Mouse (Mus musculus) frontal cortex, adult (tissue): ENCODE results near the gene Cd52.

Source experiments
- ATAC-seq: cut with Nextera tagmentation; 2 replicates; pipeline ENCODE4 v1.9.2; 2017; ENCODE audit warnings: mild to moderate bottlenecking, moderate library complexity, mixed read lengths; ENCODE audit not compliant: low TSS enrichment

Cd52 gene

DNA sequence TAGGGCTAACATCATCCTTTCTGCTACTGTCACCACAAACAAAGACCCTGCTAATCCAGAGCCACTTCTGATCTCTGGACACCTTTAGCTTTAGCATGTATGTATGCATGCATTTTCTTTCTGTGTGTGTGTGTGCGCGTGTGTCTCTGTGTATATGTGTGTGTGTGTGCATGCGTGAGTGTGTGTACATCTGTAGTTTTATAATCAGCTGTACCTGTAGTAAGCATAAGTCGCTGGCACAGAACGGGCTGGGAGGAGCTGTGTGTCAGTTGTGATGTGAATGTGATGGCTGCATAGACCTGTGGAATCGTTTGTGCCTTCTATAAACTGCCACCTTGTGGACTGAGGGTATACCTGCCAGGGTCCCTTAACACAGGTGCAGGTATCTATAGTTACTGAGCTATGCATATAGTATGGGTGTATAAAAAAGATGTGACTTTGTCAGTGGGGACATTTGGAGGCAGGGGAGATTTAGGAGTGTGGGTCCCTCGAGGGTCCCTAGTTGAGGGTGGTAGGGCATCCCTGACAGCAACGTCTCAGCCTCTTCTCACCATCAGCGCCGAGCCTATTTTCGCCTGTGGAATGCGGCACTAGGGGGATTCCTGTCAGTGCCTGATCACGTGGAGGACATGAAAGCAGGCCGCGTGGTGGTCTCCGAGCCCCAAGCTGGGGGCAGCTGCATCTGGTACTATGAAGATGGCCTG, 4.2 kb downstream of the Cd52 start:
- no peak for ATAC-seq

DNA sequence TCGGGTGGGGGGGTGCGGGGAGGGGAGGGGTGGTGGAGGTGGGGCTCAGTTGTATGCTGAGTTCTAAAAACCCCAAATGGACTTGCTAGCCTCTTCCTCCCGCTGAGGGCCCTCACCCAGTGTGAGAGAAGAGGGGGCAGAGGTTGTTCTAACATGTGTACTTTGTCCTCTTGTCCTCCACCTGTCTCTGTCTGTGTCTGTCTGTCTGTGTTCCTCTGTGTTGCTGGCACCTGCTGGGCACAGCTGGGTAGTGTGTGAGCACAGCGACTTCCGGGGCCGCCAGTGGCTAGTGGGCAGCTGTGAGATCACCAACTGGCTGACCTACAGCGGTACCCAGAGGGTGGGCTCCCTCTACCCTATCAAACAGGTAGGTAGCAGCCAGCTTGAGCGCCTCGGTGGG, 5.9 kb downstream of the Cd52 start:
- ATAC-seq = no peak

DNA sequence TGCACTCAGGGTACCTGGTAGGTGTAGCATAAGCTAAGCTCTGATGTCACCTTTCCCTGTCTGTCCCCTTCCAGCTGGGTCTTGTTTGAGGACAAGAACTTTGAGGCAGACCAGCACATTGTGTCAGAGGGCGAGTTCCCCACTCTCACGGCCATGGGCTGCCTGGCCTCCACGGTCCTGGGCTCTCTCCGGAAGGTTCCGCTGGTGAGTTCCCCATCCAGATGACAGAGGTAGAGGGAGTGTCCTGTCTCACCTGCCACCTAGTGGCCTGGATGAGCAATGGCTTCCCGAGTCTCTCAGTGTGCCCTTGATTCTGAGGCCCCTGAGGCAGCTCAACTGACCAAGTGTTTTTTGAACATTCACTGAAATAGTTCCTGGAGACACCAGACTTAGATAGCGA, 7.5 kb downstream of the Cd52 start:
- peak; percentile 82; the same call in 1 of the 2 replicates for ATAC-seq

DNA sequence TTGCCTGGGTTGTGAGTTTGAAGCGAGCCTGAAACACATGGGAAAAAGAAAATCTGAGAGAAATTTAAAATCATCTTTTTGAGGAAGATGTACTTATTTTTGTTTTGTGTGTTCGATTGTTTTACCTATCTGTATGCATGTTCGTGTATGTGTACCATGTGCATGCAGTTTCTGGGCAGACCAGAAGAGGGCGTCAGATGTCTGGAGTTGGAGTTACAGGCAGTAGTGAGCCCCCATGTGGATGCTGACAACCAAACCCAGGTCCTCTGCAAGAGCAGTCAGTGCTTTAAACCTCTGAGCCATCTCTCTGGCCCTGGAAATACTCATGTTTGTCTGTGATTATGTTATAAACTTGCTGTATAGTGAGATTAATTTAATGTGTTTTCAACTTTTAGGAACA, 9.9 kb downstream of the Cd52 start:
- ATAC-seq = no peak

DNA sequence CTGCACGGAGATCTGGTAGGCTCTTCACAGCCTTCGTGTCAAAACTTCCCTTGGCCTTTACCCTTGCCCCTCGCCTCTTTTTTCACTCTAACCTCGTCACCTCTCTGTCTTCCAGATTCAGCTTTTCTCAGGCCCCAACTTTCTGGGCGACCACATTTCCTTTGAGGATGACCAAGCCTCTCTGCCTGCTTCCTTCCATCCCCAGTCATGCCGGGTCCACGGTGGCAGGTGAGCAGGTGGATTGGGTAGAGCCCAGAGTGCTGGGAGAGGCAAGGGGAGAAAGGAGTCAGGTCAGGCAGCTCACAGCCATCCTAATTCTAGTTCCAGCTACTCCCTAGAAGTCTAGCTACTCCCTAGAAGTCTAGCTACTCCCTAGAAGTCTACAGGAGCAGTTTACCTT, 12.4 kb downstream of the Cd52 start:
- ATAC-seq = no peak

DNA sequence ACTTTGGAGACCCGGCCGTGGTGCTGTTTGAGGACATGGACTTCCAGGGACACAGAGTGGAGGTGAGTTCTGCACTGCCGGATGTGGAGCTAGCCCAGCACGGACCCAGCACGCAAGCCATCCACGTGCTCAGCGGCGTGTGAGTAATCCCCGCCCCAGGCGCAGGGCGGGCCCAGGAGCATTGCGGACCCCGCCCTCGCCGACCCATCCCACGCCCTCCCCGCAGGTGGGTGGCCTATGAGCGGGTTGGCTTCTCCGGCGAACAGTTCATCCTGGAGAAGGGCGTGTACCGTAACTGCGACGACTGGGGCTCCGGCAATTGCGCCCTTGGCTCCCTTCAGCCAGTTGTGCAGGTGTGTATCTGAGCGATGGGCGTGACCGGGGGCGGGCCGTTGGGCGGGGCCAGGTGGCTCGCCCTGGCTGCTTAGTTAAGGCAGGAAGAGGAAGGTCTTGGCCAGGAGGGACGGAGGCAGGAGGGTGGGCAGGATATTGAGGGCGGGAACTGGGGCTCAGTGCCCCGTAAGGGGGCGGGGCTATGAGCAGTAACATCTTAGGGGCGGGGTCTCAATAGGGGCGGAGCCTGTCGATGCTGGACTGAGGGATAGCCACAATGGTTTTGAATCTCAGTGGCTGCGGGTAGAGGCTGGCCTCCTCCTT, 13.0 kb downstream of the Cd52 start:
- peak; percentile 87 for ATAC-seq

DNA sequence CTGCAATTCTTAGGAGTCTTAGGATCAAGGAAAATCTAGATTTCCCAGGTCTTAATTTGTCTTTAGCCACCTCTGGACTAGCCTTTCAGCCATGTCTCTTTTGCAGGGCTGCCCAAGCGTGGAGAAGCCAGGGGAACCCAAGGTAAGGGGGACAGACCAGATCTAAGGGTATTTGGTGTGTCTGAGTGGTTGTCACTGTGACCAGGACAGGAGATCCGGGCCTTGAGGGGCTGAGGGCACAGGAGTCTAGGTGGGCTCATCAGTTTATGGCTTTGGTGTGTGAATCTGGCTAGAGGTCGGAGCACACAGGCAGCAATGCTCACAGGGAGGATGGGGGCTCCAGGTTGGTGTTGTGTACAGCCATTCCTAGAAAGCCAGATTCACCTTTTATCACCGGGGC, 14.2 kb downstream of the Cd52 start:
- ATAC-seq = no peak

DNA sequence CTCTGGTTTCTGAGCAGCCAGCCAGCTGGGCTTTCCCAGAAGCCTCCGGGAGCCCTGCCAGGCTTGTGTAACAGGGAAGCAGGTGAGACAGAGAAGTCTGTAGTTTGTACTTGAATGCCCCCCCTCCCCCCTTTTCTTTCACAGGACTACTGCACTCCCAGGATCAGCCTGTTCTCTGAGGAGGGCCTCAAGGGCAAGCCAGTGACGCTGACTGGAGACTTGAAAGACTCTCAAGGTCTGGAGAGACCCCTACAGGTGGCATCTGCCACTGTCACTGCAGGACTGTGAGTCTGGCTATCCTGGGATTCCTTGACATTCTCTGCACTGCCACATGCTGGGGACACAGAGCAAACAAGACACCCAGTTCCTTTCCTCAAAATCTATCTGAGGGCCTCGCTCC, 16.2 kb downstream of the Cd52 start:
- peak; percentile 58 for ATAC-seq

DNA sequence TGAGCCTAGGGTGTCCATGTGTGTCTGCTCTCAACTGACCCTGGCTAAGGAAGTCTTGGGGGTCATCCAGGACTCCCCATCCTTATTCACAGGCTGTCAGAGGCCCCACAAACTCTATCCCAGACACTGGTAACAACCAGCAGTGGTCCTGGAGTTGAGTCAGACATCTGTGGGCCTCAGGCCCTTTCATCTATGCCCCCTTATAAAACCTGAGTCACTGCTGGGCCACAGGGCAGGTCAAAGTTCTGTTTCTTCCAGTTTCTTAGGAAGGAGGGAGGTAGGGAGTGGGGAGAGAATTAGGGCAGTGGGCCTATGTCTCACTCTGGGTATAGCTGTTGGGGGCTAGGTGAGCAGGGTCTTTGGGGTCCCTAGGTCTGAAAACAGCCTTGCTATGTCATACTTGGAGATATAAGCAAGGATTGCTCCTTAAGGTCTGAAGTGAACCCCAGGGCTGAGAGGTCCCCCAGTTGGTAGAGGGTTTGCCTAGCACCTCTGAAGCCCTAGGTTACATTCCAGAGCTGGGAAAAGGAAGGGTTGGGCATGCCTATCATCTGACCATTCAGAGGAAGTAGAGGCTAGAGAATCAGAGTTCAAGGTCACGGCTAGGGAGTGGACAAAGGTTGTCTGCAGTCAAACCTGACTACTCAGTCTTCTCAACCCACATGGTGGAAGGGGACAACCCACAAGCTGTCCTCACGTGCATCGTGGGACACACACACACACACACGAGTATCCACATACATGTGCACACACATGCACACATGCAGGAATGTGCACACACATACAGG, 25.9 kb downstream of the Cd52 start:
- no peak for ATAC-seq

DNA sequence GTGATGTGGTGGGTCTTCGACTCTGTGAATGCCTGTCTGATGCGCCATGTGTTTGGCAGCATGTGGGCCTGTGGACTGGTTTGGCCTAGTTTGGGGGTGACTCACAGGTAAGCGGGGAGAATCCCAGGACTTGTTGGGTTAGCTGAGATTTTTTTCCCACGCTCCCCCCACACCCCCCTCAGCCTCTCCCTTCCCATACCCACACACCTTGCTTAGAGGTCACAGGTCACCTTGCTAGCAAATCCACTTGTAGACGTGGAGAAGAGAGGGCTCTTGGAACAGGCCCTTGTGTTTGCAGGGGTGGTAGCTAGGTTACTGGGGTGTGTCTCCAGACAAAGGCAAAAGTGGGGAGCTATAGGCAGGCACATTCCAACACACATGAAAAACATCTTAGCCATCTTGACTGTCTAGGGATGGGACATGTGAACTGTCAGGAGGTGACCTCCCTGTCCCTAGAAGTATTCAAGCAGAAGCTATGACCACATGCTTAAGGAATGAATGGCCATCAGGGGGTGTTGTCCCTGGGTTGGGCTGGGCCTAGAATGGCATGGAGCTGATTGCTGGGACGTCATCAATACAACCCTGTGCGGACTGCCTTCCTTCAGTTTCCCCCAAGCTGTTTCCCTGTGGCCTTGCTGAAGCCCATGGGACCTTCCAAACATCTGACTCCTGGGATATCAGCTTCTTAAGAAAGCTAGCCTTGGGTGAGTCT, 26.9 kb downstream of the Cd52 start:
- no peak for ATAC-seq

DNA sequence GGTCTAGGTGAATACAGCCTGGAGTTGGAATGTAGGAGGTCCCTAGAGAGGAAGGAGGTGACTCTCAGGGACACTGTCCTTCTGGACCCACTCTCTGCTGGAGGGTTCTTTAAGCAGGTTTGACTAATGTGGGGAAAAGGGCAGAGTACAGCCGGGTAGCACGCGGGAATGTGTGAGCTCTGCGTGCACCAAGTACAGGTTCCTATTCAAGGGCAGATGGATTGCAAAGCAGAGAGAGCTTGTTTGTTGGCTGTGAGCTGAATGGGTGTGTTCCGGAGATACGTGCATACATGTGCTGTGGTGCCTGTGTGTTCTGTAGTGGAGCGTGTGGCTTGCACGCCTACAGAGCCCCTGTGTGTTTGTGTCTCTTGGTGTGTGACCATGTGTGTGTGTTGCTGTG, 27.5 kb downstream of the Cd52 start:
- no peak for ATAC-seq

DNA sequence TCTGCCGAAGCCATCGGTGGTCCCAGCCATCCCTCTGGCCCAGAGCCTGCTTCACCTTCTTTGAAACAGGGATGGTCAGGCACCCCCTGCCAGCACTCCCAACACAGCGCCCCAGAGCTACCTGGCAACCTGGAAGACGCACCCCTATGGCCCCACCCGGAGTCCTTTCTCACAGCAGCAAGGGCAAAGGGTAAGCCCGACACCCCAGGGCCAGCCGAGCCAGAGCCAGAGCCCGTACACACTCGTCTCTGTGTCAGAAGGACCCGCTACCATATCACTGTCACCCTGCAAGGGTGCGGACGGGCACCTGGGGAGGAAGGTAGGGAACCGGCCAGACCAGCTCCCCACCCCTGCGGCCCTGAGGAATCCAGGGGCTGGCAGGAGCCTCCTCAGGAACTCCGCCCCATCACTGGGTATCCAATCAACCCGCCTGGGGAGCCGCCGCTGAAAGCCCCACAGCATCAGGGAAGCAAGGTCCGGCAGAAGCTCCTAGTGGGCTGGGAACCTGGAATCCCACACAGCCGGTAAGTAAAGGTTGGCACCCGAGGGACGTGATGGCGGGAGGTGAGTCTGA, 29.4 kb downstream of the Cd52 start:
- no peak for ATAC-seq

DNA sequence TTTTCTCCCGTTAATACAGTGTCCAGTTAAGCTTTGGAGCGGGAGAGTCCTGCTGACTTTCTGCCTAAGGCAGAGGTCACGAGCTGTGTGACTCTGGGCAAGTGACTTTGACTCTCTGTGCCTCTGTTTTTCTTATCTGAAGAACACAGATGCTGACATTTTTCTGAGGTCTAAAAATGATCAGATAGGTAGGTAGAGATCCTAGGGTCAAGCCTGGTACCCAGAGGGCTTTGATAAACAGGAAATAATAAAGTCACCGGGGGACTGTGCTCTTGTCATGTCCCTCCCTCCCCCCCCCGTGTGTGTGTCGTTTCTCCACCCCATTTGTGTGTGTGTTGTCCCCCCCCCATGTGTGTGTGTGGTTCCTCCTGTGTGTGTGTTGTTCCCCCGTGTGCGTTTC, 32.3 kb downstream of the Cd52 start:
- no peak for ATAC-seq

DNA sequence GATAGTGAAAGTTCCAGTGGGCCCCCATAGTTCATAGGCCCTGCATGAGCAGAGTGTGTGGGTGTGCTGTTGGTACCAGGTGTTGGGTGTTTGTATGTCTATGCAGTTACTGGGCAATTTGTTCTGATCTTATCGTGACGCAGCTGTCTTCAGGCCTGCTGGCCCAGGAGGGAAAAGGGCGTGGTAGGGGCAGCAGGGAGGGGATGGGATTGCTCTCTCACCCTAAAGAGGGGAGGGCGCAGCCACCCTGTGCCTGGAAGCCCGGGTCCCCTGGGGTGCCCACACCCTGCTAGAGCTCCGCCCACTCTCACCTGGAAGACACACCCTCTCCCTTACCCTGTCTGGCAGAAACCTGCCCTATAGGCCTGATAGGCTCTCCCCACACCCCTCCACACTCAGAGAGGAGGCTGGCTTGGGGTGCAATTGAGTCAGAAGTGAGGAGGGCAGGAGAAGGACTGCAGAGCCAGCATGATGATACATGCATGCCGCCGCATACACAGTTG, 32.9 kb downstream of the Cd52 start:
- no peak for ATAC-seq

DNA sequence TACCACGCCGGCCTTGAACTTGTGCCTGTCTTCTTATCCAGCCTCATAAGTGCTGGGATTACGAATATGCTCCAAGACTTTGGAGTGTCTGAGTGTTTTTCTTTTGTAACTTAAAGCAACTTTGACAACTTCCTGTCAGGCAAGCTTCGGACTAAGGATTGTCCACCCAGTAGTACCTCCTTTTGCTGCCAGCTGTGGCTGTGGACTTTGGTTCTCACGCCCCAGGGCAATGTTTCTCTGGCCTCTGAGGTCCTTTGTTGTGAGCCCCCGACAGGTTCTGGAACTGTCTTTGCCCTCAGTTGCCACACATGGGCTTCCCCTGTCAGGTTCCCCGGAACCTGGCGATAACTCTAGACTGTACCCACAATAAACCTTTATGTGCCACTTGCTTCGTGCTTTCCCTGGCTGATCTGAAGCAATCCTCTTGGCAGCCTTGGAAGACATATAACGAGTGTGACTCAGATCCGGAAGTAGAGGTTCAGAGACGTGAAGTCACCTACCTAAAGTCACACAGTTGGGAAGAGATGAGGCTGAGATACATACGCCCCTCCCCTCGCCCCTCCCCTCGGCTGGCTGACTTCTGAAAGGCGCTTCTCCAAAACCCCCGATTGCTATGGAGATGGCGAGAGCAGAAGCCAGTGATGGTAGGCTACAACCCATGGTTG, 33.6 kb downstream of the Cd52 start:
- ATAC-seq = peak; percentile 50; the same call in 1 of the 2 replicates

DNA sequence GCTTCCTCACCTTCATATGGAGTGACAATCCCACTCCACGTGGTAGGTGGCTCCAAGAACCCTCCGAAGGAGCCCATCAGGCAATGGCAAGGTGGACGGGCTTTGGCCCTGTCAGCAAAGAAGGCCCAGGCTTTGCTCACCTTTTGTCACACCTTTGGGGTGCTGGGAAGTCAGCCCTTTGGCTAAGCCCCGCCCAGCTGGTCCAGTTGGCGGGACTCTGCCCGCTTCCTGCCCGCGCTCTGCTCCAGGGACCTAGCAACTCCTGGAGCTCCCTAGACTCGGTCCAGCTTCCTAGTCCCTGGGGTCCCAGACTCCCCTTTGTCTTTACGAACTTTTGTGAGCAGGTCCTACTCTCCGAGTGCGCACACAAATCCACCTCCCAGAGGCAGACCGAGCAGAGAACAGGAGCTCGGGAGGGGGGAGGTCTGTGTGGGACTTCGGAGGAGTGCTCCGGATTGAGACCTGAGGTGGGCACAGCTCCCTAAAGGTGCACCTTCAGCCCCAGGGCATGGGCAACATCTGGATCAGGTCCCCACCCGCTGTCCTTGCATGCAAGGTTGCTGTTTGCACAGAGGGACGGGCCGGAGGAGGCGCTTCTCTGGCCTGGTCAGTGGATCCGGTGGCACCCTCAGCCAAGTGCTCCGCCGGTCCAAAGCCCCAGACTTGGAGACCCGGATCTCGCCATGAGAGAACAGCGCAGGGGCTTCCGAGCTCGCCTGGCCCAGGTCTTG, 34.6 kb downstream of the Cd52 start, which contains the start of gene Crybg2:
Crybg2 (plus strand) TSS at position 681 of the 731 bp plus-strand sequence.
- no peak for ATAC-seq

DNA sequence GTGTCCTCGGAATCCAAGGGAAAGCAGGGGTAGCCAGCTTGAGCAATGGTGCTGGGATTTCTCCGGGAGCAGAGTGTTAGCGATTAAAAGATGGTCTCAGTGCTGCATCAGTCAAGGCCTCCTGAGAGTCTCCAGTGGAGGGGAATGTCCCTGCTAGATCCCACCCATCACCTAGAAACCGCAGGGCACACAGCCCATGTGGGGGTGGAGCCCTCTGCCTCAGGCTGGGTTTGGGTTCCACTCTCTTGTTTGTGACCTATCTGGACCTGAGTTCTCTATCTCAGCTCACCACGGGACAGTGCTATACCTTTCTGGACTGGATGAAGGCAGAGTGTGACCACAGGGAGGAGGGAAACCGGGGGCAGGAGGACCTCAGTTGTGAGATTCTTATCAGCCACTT, 36.0 kb downstream of the Cd52 start:
- ATAC-seq = no peak

DNA sequence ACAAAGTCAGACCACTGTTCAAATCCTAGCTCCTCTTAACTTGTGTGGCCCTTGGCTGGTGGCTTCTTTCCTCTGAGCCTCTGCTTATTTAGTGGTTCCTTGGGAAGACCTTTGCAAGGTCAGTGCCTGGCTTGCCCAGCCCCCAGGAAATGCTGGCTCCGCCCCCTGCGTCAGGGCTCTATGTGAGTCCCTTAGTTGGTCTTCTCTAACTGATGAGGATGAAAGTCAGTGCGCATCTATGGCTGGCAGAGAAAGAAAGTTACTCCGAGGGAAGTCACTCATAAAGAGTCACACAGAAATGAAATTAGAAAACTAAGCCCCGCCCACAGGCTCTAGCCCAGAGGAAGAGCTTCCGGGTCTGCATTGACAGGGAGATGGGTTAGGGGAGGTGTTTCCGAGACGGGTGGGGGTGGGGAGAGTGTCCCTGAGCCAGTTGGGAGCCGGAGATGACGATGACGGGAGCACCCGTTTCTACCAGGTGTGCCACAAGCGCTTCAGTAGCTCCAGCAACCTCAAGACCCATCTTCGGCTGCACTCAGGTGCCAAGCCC, 36.6 kb downstream of the Cd52 start:
- ATAC-seq = no peak

DNA sequence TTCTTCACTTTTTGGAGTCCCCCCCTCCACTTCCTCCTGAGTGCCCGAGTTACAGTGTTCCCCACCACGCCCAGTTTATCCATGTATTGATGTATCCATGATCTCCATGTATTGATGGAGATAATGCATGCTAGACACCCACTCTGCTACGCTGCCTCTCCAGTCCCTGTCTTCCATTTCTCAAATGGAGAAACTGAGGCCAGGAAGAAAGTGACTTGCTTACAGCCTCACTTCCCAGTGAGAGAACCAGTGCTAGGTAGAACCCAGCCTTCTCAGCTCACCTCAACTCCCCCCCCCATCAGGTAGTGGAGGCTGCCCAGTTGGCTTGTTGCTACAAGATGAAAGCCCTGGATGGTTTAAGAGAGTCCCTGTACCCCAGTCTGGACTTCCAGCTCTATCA, 41.3 kb downstream of the Cd52 start, which contains the start of gene Zfp683:
Zfp683 (plus strand) TSS at position 301 of the 400 bp plus-strand sequence.
- ATAC-seq = no peak

DNA sequence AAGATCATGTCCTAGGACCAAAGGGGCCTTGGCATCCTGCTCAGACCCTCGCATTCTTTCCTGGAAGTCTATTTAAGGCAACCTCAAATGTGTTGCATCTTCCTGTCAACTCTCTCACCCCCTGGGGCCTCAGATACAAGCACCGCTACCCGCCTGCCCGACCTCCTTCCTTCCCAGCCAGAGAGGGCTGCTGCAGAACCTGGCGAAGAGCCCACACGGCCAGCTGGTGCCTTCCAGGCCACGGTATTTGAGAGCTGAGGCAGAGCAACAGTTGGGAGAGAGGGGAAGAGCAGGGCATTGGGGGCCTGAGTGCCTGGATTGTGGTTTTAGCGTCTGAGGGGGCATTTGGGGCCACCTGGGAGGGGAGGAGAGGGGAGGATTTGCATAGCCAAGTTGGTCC, 42.3 kb downstream of the Cd52 start:
- no peak for ATAC-seq
